17 mouse cellular contexts compared by ENCODE assay signal in the genomic region with DNA sequence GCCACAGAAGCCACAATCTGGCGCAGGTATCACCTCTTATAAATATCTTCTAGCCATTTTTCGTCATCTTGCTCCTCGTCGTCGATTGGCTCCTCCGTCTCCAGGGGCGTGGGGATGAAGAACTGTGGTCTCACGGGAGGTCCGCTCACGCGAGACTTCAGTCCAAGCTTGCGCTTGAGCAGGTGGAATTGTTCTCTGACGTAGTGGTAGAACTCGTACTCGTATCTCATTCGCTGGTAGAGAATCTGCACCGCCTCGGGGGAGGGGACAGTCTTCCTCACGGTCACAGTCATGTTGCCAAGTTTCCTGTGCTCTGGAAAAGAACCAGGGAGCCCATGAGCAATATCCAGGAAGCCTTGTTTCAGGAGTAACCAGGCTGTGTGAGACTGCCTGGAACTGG.
"Had no signal": no experiment of that assay in that cellular context is flagged by ENCODE, and none has a peak within 500 bp of the region (broad histone marks: within the 10 kb centered on the region; RNA-seq: fewer than 3 reads in every experiment).

No protein-coding gene starts in this region.

- H3K27ac ChIP-seq: midbrain, embryonic 10.5 days; midbrain, embryonic 12.5 days; neural tube, embryonic 13.5 days; neural tube, embryonic 15.5 days; stomach, embryonic 15.5 days; stomach, postnatal 0 days had no signal

- H3K36me3 ChIP-seq: midbrain, embryonic 10.5 days; midbrain, embryonic 12.5 days; neural tube, embryonic 13.5 days; neural tube, embryonic 15.5 days; stomach, embryonic 15.5 days had no signal

- H3K9ac ChIP-seq: lung, embryonic 14.5 days; midbrain, embryonic 12.5 days; neural tube, embryonic 13.5 days; neural tube, embryonic 15.5 days; stomach, embryonic 15.5 days had no signal

- H3K4me2 ChIP-seq: lung, embryonic 14.5 days; midbrain, embryonic 12.5 days; neural tube, embryonic 13.5 days; neural tube, embryonic 15.5 days; stomach, embryonic 15.5 days had no signal

- H3K9me3 ChIP-seq: midbrain, embryonic 10.5 days; midbrain, embryonic 12.5 days; neural tube, embryonic 13.5 days; neural tube, embryonic 15.5 days; stomach, embryonic 15.5 days had no signal

- H3K4me3 ChIP-seq: midbrain, embryonic 10.5 days; midbrain, embryonic 12.5 days; myocyte; neural tube, embryonic 13.5 days; neural tube, embryonic 15.5 days; stomach, embryonic 15.5 days had no signal

- H3K4me1 ChIP-seq: neural tube, embryonic 15.5 days; stomach, embryonic 15.5 days had no signal

- ATAC-seq: midbrain, embryonic 16.5 days had no signal

- H3K27me3 ChIP-seq: midbrain, embryonic 12.5 days; neural tube, embryonic 13.5 days; neural tube, embryonic 15.5 days; stomach, embryonic 15.5 days had no signal

- DNase-seq: lung, adult 18-20 months; lung, embryonic 14.5 days; lung, postnatal 10 days; lung, postnatal 4 days; midbrain, embryonic 14.5 days; right cerebral cortex, postnatal 14 days; thymus, adult 18-20 months; thymus, postnatal 14 days; thymus, postnatal 36 days had no signal
